Mouse (Mus musculus) subcutaneous adipose tissue, adult 2 months (tissue): ENCODE results near the gene Angptl3. TPM values are rescaled to one million over a fixed set of nuclear protein-coding genes. Genes with fewer than 3 reads are reported as not detected.

Experiments used
- polyA plus RNA-seq: library from polyadenylated mRNA; depleted of rRNA; stranded (reverse); fragments of >200 nt; gene quantifications from 2 replicates; pipeline ENCODE4 v1.2.3, GENCODE M21; 2012; ENCODE audit warnings: low replicate concordance; rRNA removed

Angptl3 gene
- polyA plus RNA-seq: 0.64 and 1.6 TPM in 2 replicates

GRCm38 (mm10) chr4:99030686-99031085, at the start of gene Angptl3:
Angptl3 (plus strand) TSS chr4:99030954.

Other genes starting within 250 kb of the Angptl3 start
- gene Kank4, start 213.4 kb upstream of the Angptl3 start, polyA plus RNA-seq: 2.2 and 5.6 TPM in 2 replicates
- not detected in 2 replicates for gene I0C0044D17Rik, start 207.1 kb upstream of the Angptl3 start, polyA plus RNA-seq
- 6.2 and 89.3 TPM in 2 replicates for gene Usp1, start 107.1 kb upstream of the Angptl3 start, polyA plus RNA-seq
- gene Dock7, start 90.0 kb downstream of the Angptl3 start, polyA plus RNA-seq: 25.4 and 68.6 TPM in 2 replicates
- gene Atg4c, start 163.0 kb downstream of the Angptl3 start, polyA plus RNA-seq: 4.8 and 7.5 TPM in 2 replicates